Mouse (Mus musculus) hindbrain, embryonic 11.5 days (tissue): ENCODE results near the gene Phip. TPM values are rescaled to one million over a fixed set of nuclear protein-coding genes. Genes with fewer than 3 reads are reported as not detected.

Experiments
- ATAC-seq: fragments of 200-750 bp; cut with Nextera tagmentation; 2 replicates; pipeline ENCODE4 v1.8.0; 2017; ENCODE audit warnings: mild to moderate bottlenecking, moderate TSS enrichment, moderate library complexity; ENCODE audit not compliant: low FRiP score
- DNase-seq: peaks from one replicate; pipeline ENCODE4 v3.0.0-alpha.2; 2015; ENCODE audit warnings: low spot score
- H3K27ac ChIP-seq: fragments of 300-500 bp; sonication (generic); 2 replicates; pipeline ENCODE4 v1.5.1; 2014; ENCODE audit warnings: mild to moderate bottlenecking, low read depth, low read length
- H3K27me3 ChIP-seq: fragments of 300-500 bp; sonication (generic); 2 replicates; pipeline ENCODE4 v1.6.1; 2014; ENCODE audit warnings: mild to moderate bottlenecking, low read length, moderate library complexity, mixed read lengths; ENCODE audit not compliant: control insufficient read depth, insufficient read depth
- H3K36me3 ChIP-seq: fragments of 300-500 bp; sonication (generic); 2 replicates; pipeline ENCODE4 v1.6.1; 2014; ENCODE audit warnings: mild to moderate bottlenecking, low read length, moderate library complexity, mixed read lengths; ENCODE audit not compliant: control insufficient read depth, insufficient read depth
- H3K4me1 ChIP-seq: fragments of 300-500 bp; sonication (generic); replicated peaks from 2 replicates; pipeline ENCODE4 v1.6.1; 2014; ENCODE audit warnings: low read length, mixed read lengths; ENCODE audit not compliant: control insufficient read depth, insufficient read depth
- H3K4me2 ChIP-seq: fragments of 300-500 bp; sonication (generic); replicated peaks from 2 replicates; pipeline ENCODE4 v1.6.1; 2014; ENCODE audit warnings: mild to moderate bottlenecking, low read depth, low read length
- H3K4me3 ChIP-seq: fragments of 300-500 bp; sonication (generic); 2 replicates; pipeline ENCODE4 v1.5.1; 2014; ENCODE audit warnings: low read depth, low read length
- H3K9ac ChIP-seq: fragments of 300-500 bp; sonication (generic); 2 replicates; pipeline ENCODE4 v1.6.1; 2014; ENCODE audit warnings: low read depth, low read length
- H3K9me3 ChIP-seq: fragments of 300-500 bp; sonication (generic); 2 replicates; pipeline ENCODE4 v1.6.1; 2016; ENCODE audit warnings: low read length; ENCODE audit not compliant: control insufficient read depth
- WGBS: fragments of 180-500 bp; shearing (Covaris S2); extraction: QIAGEN DNeasy Blood & Tissue Kit; methylation state at CpG from one replicate; pipeline ENCODE4 v1.1.7; 2014; 5-methylcytosine and 5-hydroxymethylcytosine counted together
- polyA plus RNA-seq: library from polyadenylated mRNA; unstranded; fragments of >200 nt; fragmentation: Nextera tagmentation; extraction: Ambion mirVana; gene quantifications from 2 replicates; pipeline ENCODE4 v1.2.1, GENCODE M21; 2014

The Phip gene
- polyA plus RNA-seq, 1 experiment from 2014 or later, result 141 TPM

DNA sequence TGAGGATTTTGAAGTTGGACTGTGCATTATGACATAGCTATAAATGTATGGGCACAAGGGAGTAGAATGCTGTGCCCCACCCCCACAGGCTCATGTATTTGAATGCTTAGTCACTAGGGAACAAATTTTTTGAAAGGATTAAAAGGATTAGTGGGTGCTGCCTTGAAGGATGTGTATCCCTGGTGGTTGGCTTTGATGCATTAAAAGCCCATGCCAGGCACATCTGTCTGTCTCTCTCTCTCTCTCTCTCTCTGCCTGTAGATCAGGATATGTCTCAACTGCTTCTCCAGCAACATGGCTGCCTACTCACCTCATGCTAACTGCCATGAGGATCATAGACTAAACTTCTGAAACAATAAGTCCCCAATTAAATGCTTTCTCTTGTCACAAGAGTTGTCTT is 23.0 kb downstream of the Phip start:
- ATAC-seq (no peak), DNase-seq (no peak)
- Histone ChIP-seq H3K27ac (no peak overlapping the region), H3K27me3 (no peaks in the 10 kb centered on the region), H3K9ac (no peak overlapping the region), H3K4me1 (no peaks in the 10 kb centered on the region), H3K36me3 (peaks cover 3% of the 10 kb centered on the region; the same call in 1 of the 2 replicates), H3K4me2 (no peak overlapping the region), H3K4me3 (no peak overlapping the region), H3K9me3 (no peaks in the 10 kb centered on the region)

DNA sequence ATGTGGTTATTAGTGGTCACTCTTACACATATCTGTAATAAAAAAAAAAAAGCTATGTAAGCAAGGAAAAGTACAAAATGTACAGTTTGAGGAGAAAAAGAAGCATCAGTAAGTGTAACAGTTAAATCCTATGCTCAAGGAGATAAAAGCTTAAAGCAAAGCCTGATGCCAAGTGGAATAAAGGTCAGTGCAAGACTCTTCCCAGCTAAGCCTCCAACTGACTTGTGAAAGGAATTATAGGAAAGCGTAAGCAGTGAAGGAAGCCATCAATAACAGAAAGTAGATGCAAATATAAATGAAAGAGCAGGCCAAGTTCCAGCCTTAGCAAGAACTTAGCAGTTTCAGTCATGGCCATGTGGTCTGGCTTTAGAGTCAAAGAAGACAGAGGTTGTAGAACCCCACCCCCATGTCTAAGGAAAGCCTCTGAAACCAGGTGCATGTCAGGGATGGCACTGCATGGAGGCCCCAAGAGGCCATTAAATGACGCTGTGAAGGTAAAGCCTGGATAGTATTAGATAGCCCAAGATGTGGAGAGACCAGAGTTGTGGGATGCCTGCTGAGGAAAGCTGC is 23.8 kb downstream of the Phip start:
- Histone ChIP-seq H3K9ac (no peak overlapping the region), H3K9me3 (no peaks in the 10 kb centered on the region), H3K4me1 (no peaks in the 10 kb centered on the region), H3K36me3 (peaks cover 3% of the 10 kb centered on the region; the same call in 1 of the 2 replicates), H3K4me3 (no peak overlapping the region), H3K4me2 (no peak overlapping the region), H3K27ac (no peak overlapping the region), H3K27me3 (no peaks in the 10 kb centered on the region)
- no peak for DNase-seq
- 94% methylated on average over 2 of the region's 2 CpGs for WGBS
- no peak for ATAC-seq

DNA sequence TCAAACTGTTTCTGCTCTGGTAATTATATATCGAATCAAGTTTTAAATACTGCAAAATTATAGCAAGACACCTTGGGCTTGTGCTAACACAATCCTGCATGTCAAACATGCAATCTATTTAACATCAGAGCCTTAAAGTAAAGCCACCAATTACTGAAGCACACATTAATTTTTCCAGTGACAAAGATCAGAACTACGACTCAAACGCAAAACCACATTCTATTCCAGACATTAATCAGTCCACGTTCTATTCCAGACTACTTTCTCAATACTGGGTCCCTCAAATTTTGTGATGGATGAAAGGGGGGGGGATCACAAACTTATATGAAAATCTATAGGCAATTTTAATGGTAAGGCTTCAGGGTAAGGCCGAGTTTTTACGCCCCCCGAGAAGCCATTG is 68.1 kb downstream of the Phip start:
- no peaks in the 10 kb centered on the region for H3K4me1 ChIP-seq
- 95% methylated on average over 7 of the region's 7 CpGs for WGBS
- H3K27ac ChIP-seq, result no peak overlapping the region
- no peak overlapping the region for H3K4me3 ChIP-seq
- H3K9me3 ChIP-seq, result no peaks in the 10 kb centered on the region
- H3K36me3 ChIP-seq, result peaks cover 4% of the 10 kb centered on the region; the same call in 1 of the 2 replicates
- DNase-seq, result no peak
- no peak overlapping the region for H3K9ac ChIP-seq
- H3K4me2 ChIP-seq, result no peak overlapping the region
- no peaks in the 10 kb centered on the region for H3K27me3 ChIP-seq
- no peak for ATAC-seq

DNA sequence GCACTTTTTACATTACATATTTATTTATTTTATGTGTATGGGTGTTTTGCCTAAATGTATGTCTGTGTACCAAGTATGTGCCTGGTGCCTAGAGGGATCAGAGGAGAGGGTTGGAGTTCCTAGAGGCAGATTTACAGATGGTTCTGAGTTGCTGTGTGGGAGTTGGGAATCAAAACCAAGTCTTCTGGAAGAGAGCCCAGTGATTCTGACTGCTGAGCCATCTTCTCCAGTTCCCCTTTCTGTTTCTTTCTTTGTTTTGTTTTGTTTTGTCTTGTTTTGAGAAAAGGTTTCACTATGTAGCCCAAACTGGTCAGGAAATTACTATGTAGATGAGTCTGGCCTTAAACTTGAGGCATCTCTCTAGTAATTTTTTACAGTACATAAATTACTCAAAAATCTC is 86.7 kb downstream of the Phip start:
- no peak overlapping the region for H3K27ac ChIP-seq
- DNase-seq, result no peak
- no peak overlapping the region for H3K4me3 ChIP-seq
- no peak overlapping the region for H3K4me2 ChIP-seq
- H3K4me1 ChIP-seq, result no peaks in the 10 kb centered on the region
- ATAC-seq, result no peak
- H3K9ac ChIP-seq, result no peak overlapping the region
- no peaks in the 10 kb centered on the region for H3K9me3 ChIP-seq
- H3K27me3 ChIP-seq, result no peaks in the 10 kb centered on the region
- peaks cover 19% of the 10 kb centered on the region for H3K36me3 ChIP-seq

DNA sequence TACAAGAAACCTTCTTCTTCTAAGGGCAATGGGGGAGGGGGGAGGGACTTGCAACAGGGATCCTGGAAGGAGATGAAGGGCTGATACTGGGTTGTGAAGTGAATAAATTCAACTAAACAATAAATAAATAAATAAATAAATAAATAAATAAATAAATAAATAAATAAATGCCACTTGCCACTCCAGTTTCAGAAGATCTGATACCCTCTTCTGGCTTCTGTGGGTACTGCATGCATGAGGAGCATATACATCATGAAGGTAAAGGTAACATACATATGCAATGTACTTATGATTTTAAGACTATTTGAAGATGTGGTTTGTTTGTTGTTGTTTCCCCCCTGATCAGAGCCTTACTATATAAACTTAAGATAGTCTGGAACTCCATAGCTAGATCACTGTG is 91.1 kb downstream of the Phip start:
- H3K4me2 ChIP-seq, result no peak overlapping the region
- ATAC-seq (no peak), DNase-seq (peak; percentile 27)
- no peaks in the 10 kb centered on the region for H3K27me3 ChIP-seq
- no peak overlapping the region for H3K4me3 ChIP-seq
- H3K9ac ChIP-seq, result no peak overlapping the region
- no peaks in the 10 kb centered on the region for H3K4me1 ChIP-seq
- no peaks in the 10 kb centered on the region for H3K9me3 ChIP-seq
- H3K27ac ChIP-seq, result no peak overlapping the region
- peaks cover 21% of the 10 kb centered on the region for H3K36me3 ChIP-seq

DNA sequence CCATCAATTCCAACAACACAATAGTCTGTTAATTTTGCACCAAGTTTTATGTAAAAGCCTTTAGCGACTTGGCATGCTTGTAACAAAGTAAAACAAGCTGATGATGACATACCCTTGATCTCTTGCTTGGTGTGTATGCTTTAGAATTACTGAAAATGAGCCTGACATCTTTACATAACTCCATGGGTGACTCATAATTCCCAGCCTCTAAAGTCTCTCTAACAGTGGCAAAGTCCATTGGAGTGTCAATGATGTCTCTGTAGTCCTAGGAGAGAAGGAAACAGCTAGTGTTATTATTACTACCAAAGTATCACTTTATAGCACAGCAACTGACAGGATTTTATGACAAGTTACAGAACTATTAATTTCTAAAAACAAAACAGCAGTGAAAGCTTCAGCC is 98.2 kb downstream of the Phip start:
- no peaks in the 10 kb centered on the region for H3K9me3 ChIP-seq
- H3K4me1 ChIP-seq, result no peaks in the 10 kb centered on the region
- no peak overlapping the region for H3K27ac ChIP-seq
- no peak overlapping the region for H3K4me2 ChIP-seq
- no peak overlapping the region for H3K4me3 ChIP-seq
- no peak overlapping the region for H3K9ac ChIP-seq
- no peak for ATAC-seq
- H3K27me3 ChIP-seq, result no peaks in the 10 kb centered on the region
- peaks cover 24% of the 10 kb centered on the region for H3K36me3 ChIP-seq
- no peak for DNase-seq
- WGBS, result 95% methylated on average over 1 of the region's 1 CpGs

DNA sequence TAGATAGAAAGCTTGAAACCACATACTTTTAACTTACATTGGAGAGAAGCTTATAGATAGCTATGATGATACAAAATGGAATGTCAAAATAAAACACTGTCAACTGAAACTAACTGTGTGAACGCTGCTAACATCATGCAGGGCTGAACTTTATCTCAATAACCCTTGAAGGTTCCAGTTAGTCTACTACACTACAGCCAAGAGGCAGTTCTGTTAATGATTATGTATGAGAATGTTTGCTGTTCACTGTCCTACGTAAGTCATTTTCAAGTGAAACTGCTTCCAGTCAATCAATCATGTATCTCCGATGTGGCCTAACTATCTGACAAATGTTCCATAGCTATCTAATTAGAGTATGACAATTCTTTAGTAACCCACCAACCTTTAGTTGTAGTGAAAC is 107.6 kb downstream of the Phip start:
- DNase-seq (no peak), ATAC-seq (0 out of 2 replicates have a peak, but pooled peaks have one; percentile 33)
- Histone ChIP-seq H3K36me3 (no peaks in the 10 kb centered on the region; the same call in 1 of the 2 replicates), H3K4me3 (no peak overlapping the region), H3K9me3 (no peaks in the 10 kb centered on the region), H3K4me2 (no peak overlapping the region), H3K9ac (no peak overlapping the region), H3K27me3 (no peaks in the 10 kb centered on the region), H3K27ac (no peak overlapping the region), H3K4me1 (no peaks in the 10 kb centered on the region)
- WGBS, result 89% methylated on average over 3 of the region's 3 CpGs

DNA sequence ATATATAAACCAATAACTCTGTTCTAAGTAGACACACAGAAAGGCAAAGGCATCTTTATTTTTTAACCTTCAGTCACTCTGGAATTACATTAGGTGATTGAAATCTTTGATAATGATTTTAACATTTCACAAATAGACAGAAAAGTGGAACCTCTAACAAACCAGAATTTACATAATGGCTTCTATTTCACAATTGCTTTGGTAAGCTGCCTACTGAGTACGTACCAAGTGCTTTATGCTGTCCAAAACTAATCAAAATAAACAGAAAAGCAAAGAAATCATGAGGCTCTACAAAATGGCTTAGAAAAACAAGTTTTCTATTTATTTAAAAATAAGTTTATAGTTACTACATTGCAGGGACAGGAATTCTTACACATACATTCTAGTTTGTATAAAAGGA is 109.2 kb downstream of the Phip start:
- ATAC-seq (no peak), DNase-seq (no peak)
- no peak overlapping the region for H3K27ac ChIP-seq
- H3K4me2 ChIP-seq, result no peak overlapping the region
- WGBS, result 91% methylated on average over 1 of the region's 1 CpGs
- no peaks in the 10 kb centered on the region for H3K9me3 ChIP-seq
- H3K9ac ChIP-seq, result no peak overlapping the region
- H3K4me3 ChIP-seq, result no peak overlapping the region
- no peaks in the 10 kb centered on the region for H3K36me3 ChIP-seq
- H3K4me1 ChIP-seq, result no peaks in the 10 kb centered on the region
- no peaks in the 10 kb centered on the region for H3K27me3 ChIP-seq

DNA sequence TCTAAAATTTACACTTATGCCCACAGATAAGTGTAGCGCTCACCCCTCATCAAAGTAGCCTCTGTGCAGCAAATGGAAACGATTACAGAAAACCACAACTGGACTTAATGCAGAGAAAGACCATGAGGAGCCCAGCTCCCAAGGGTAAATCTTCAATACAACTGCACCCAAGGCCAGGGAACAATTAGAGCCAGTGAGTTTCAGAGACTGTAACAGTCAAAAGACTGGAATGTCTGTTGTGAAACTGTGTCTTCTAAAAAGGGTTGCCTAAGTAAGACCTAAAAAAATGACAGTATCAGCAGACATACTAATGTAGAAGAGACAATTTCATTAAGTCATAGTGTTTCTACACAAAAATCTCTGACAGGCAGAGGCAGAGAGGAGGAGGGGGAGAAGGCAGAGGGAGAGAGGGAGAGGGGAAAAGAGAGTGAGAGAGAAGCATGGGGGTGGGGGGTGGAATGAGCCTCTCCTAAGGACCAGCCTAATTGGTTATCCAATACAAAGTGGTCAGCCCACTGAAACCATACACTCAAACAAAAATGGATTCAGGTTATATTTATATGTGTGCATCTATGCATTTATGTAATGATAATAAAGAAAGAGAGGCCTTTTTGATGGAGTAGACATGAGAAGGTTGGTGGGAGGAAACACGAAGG is 113.4 kb downstream of the Phip start:
- no peak for ATAC-seq

More for the DNA sequence above, 113.4 kb downstream of the Phip start:
- H3K27me3 ChIP-seq, result no peaks in the 10 kb centered on the region
- WGBS, result 93% methylated on average over 3 of the region's 3 CpGs
- no peak overlapping the region for H3K4me3 ChIP-seq
- DNase-seq, result no peak
- no peaks in the 10 kb centered on the region for H3K4me1 ChIP-seq
- H3K9ac ChIP-seq, result no peak overlapping the region
- no peaks in the 10 kb centered on the region for H3K36me3 ChIP-seq
- H3K27ac ChIP-seq, result no peak overlapping the region
- H3K9me3 ChIP-seq, result no peaks in the 10 kb centered on the region
- no peak overlapping the region for H3K4me2 ChIP-seq
